Mouse (Mus musculus) kidney, postnatal 0 days (tissue): ENCODE measurements around the gene Fbxo39. TPM values are rescaled to one million over a fixed set of nuclear protein-coding genes. Genes with fewer than 3 reads are reported as not detected.

ENCODE experiments used
- ATAC-seq: fragments of 200-750 bp; cut with Nextera tagmentation; replicated peaks from 2 replicates; pipeline ENCODE4 v1.8.0; 2017; ENCODE audit warnings: low read depth, moderate number of reproducible peaks, moderate TSS enrichment, moderate library complexity; ENCODE audit not compliant: low FRiP score
- DNase-seq: peaks from one replicate; pipeline ENCODE4 v3.0.0-alpha.2; 2016; ENCODE audit warnings: low spot score
- H3K27ac ChIP-seq: fragments of 300-500 bp; sonication (generic); 2 replicates; pipeline ENCODE4 v1.5.1; 2014; ENCODE audit warnings: mild to moderate bottlenecking
- H3K27me3 ChIP-seq: fragments of 300-500 bp; sonication (generic); 2 replicates; pipeline ENCODE4 v1.6.1; 2014; ENCODE audit warnings: low read length, mixed read lengths; ENCODE audit not compliant: insufficient read depth
- H3K36me3 ChIP-seq: fragments of 300-500 bp; sonication (generic); 2 replicates; pipeline ENCODE4 v1.6.1; 2014; ENCODE audit warnings: low read length, mixed read lengths; ENCODE audit not compliant: insufficient read depth
- H3K4me1 ChIP-seq: fragments of 300-500 bp; sonication (generic); replicated peaks from 2 replicates; pipeline ENCODE4 v1.6.1; 2014; ENCODE audit warnings: antibody characterized with exemption, low read length, mixed read lengths; ENCODE audit not compliant: insufficient read depth
- H3K4me2 ChIP-seq: fragments of 300-500 bp; sonication (generic); 2 replicates; pipeline ENCODE4 v1.6.1; 2014; ENCODE audit warnings: mild to moderate bottlenecking, low read length, moderate library complexity, mixed read lengths
- H3K4me3 ChIP-seq: fragments of 300-500 bp; sonication (generic); replicated peaks from 2 replicates; pipeline ENCODE4 v1.5.1; 2014; ENCODE audit warnings: low read depth, low read length
- H3K9ac ChIP-seq: fragments of 300-500 bp; sonication (generic); 2 replicates; pipeline ENCODE4 v1.6.1; 2014; ENCODE audit warnings: low read depth, low read length
- H3K9me3 ChIP-seq: fragments of 300-500 bp; sonication (generic); replicated peaks from 2 replicates; pipeline ENCODE4 v1.6.1; 2016; ENCODE audit warnings: low read length, inconsistent platforms, mixed read lengths
- CTCF ChIP-seq: IDR thresholded peaks from 2 replicates; pipeline ENCODE4 v1.5.1; 2016; ENCODE audit warnings: antibody characterized with exemption, low read depth, mild to moderate bottlenecking, moderate library complexity
- WGBS: fragments of 180-500 bp; shearing (Covaris S2); extraction: QIAGEN DNeasy Blood & Tissue Kit; methylation state at CpG from one replicate; pipeline ENCODE4 v1.1.7; 2014; 5-methylcytosine and 5-hydroxymethylcytosine counted together
- polyA plus RNA-seq: library from polyadenylated mRNA; unstranded; fragments of >200 nt; fragmentation: Nextera tagmentation; extraction: Ambion mirVana; gene quantifications from 2 replicates; pipeline ENCODE4 v1.2.1, GENCODE M21; 2015

Gene Fbxo39
- polyA plus RNA-seq, 1 experiment from 2014 or later: not detected

GRCm38 (mm10) chr11:72310491-72310890, 3.8 kb upstream of the Fbxo39 start:
- no peak overlapping the region for H3K27ac ChIP-seq
- TF ChIP-seq CTCF: no peak
- no peak overlapping the region for H3K9ac ChIP-seq
- H3K9me3 ChIP-seq: no peaks in the 10 kb centered on the region
- 0 out of 2 replicates have a peak, but pooled peaks cover 3% of the 10 kb centered on the region for H3K27me3 ChIP-seq
- H3K4me2 ChIP-seq: no peak overlapping the region
- H3K4me1 ChIP-seq: peaks cover 7% of the 10 kb centered on the region
- ATAC-seq (no peak), DNase-seq (no peak)
- H3K4me3 ChIP-seq: no peak overlapping the region
- H3K36me3 ChIP-seq: no peaks in the 10 kb centered on the region
- 81% methylated on average over 4 of the region's 4 CpGs for WGBS

DNA sequence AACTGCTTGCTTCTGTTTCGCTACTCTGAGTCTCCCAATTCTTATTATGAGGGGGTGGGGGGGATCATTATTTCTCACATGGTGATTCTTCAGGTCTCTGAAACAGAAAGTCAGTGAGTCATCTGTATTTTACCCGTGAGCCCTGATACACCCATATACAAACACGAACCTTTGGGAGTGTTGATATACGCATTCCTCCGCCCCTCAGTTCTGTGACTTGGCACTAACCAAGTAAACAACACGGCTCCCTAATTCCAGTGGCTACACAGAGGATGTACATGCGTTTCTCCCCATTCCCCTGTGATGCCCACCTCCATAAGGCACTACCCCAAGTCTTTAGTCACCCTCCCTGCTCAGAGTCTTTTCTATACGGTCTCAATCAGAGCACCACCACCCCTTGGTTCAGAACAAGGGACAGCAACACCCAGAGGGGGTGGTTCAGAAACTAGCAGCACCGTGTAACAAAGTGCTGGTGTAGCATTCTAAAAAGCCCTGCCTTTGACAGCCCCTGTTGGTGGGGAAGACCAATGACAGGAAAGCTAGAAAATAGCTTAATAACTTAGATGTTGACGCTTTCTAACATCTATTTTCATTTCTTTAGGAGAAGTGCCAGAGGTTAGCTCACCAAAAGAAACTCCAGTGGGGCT, 2.8 kb upstream of the Fbxo39 start:
- no peaks in the 10 kb centered on the region for H3K9me3 ChIP-seq
- no peak overlapping the region for H3K27ac ChIP-seq
- no peaks in the 10 kb centered on the region for H3K36me3 ChIP-seq
- no peak overlapping the region for H3K9ac ChIP-seq
- H3K4me1 ChIP-seq: peaks cover 7% of the 10 kb centered on the region
- 0 out of 2 replicates have a peak, but pooled peaks cover 3% of the 10 kb centered on the region for H3K27me3 ChIP-seq
- DNase-seq (no peak), ATAC-seq (no peak)
- no peak for TF ChIP-seq CTCF
- no peak overlapping the region for H3K4me3 ChIP-seq
- no peak overlapping the region for H3K4me2 ChIP-seq
- 78% methylated on average over 10 of the region's 10 CpGs for WGBS

DNA sequence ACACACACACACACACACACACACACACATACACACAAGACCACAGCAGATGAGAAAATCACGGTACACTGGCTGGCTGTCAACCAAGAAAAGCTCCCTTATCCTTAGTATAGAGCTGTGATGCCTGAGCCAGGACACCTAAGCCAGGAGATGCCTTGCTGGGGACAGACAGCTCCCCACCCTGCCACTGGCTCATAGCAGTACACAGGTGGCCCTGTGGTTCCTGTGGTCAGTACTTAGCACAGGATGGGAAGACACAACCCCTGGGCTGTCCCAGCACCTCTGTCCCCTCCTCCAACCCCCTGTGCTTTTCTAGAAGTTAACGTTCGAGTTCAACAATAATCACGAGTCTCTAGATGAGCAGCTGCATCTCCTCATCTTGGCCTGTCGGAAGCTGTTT, 3.8 kb downstream of the Fbxo39 start:
- H3K9ac ChIP-seq: no peak overlapping the region
- no peaks in the 10 kb centered on the region for H3K36me3 ChIP-seq
- no peak overlapping the region for H3K4me3 ChIP-seq
- no peak overlapping the region for H3K4me2 ChIP-seq
- DNase-seq (no peak), ATAC-seq (no peak)
- 43% methylated on average over 5 of the region's 5 CpGs for WGBS
- TF ChIP-seq CTCF: no peak
- H3K4me1 ChIP-seq: peaks cover 7% of the 10 kb centered on the region
- 0 out of 2 replicates have a peak, but pooled peaks cover 3% of the 10 kb centered on the region for H3K27me3 ChIP-seq
- no peak overlapping the region for H3K27ac ChIP-seq
- no peaks in the 10 kb centered on the region for H3K9me3 ChIP-seq

- no peaks in the 10 kb centered on the region for H3K27me3 ChIP-seq
- H3K9ac ChIP-seq: no peak overlapping the region
- 67% methylated on average over 3 of the region's 3 CpGs for WGBS
- no peak overlapping the region for H3K27ac ChIP-seq
- DNase-seq: no peak
- no peak overlapping the region for H3K4me2 ChIP-seq
- no peak for ATAC-seq
- peak; percentile 61 for TF ChIP-seq CTCF
- H3K36me3 ChIP-seq: no peaks in the 10 kb centered on the region
- H3K9me3 ChIP-seq: no peaks in the 10 kb centered on the region
- no peak overlapping the region for H3K4me3 ChIP-seq
- no peaks in the 10 kb centered on the region for H3K4me1 ChIP-seq
Measured at GRCm38 (mm10) chr11:72324431-72324830, 10.2 kb downstream of the Fbxo39 start.

- TF ChIP-seq CTCF: no peak
- Histone ChIP-seq H3K9ac (no peak overlapping the region), H3K9me3 (no peaks in the 10 kb centered on the region), H3K4me1 (no peaks in the 10 kb centered on the region), H3K36me3 (no peaks in the 10 kb centered on the region), H3K4me2 (no peak overlapping the region), H3K27me3 (no peaks in the 10 kb centered on the region), H3K27ac (no peak overlapping the region), H3K4me3 (no peak overlapping the region)
- WGBS: 91% methylated on average over 4 of the region's 4 CpGs
- ATAC-seq (no peak), DNase-seq (no peak)
Measured at GRCm38 (mm10) chr11:72325701-72326100, 11.5 kb downstream of the Fbxo39 start.

GRCm38 (mm10) chr11:72332951-72333667, 18.9 kb downstream of the Fbxo39 start:
- 66% methylated on average over 9 of the region's 9 CpGs for WGBS
- H3K9me3 ChIP-seq: no peaks in the 10 kb centered on the region
- no peak overlapping the region for H3K4me2 ChIP-seq
- DNase-seq (no peak), ATAC-seq (no peak)
- no peaks in the 10 kb centered on the region for H3K36me3 ChIP-seq
- no peaks in the 10 kb centered on the region for H3K27me3 ChIP-seq
- H3K4me3 ChIP-seq: no peak overlapping the region
- no peak overlapping the region for H3K27ac ChIP-seq
- H3K4me1 ChIP-seq: no peaks in the 10 kb centered on the region
- H3K9ac ChIP-seq: no peak overlapping the region
- no peak for TF ChIP-seq CTCF
